Mouse (Mus musculus) naive thymus-derived CD4-positive, alpha-beta T cell, adult 2 months (primary cell): ENCODE measurements around the gene Zfp354a.
A peak's percentile ranks its signal among the peaks of the same experiment; 100 is the strongest.
"Not testable (repeated sequence)": the region's sequence is repeated elsewhere in the genome, so short reads cannot be mapped to it uniquely, and the experiment has no call there.

Source experiments
- DNase-seq: peaks from one replicate; pipeline ENCODE4 v3.0.0-alpha.2; 2011; ENCODE audit warnings: low read depth

The Zfp354a gene

DNA sequence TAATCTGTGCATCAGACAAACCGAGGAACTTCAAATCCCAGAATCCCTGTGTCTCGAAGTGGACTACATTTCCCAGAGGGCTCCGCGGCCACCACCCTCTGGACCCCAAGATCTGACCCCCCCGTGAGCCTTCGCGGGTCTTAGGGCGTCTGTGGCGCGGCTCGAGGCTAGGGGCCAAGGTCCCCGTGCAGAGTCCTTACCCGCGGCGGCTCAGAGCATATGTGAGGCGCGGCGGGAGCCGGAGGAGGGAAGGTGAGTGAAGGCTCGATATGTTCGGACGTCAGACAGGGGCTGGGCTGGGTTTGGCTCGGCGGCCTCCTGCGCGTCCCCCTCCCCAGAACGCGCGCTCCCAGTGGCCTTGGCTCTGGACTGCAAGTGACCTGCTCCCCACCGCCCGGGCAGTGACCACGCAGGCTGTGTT is at the start of gene Zfp354a:
Gene Zfp354a, plus strand, starts transcription at position 107 of the 421 bp plus-strand sequence.
- DNase-seq = no peak

GRCm38 (mm10) chr11:51011821-51012220 is 47.2 kb upstream of the Zfp354a start:
- no peak for DNase-seq

DNA sequence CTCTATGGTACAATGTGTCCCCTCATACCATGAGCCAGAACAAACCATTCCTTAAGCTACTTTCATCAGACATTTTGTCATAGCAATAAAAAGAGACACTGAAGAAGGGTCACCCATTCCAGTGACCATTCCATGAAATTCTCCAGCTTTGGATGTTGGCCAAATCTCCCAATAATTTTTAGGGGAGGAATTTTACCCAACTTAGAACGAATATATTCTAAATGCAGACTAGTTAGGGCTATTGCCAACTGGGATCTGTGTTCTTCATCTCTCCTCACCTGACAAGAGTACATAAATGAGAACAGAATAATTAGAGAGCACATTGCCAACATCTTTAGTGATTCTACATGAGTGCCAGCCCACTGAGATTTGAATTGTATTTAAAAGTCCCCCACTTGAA is 45.1 kb upstream of the Zfp354a start, which contains the start of gene Olfr54:
Gene Olfr54, plus strand, starts transcription at position 301 of the 400 bp plus-strand sequence.
- DNase-seq = no peak

DNA sequence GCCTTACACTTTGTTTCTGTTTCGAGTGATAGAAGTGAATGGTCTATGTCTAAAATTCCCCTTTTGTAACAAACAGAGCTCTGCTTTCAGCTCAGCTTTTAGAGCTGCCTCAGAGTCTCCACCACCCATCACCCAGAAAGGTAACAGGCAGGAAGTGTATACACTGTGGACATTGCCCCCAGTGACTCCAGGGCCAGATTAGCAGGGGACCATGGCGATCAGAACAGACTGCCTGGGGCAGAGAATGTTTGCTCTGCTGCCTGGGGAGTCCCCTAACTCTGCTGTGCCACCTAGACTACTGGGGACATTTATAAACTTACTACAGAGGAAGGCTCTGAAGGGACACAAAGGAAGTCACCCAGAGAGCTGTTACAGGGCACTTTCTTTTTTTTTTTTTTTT is 42.7 kb upstream of the Zfp354a start:
- no peak for DNase-seq

DNA sequence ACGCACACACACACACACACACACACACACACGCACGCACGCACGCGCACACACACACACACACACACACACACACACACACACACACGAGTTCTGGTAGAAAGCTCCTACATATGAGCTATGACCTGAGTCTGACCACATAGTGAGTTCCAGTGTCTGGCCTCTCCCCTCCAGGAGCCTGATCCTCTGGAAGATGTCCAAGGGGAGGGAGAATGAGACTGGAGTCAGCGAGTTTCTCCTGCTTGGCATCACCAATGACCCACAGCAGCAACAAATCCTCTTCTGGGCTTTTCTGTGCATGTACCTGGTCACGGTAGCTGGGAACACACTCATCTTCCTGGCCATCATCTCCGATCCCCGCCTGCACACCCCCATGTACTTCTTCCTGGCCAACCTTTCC is 32.2 kb upstream of the Zfp354a start:
- DNase-seq = not testable (repeated sequence)

DNA sequence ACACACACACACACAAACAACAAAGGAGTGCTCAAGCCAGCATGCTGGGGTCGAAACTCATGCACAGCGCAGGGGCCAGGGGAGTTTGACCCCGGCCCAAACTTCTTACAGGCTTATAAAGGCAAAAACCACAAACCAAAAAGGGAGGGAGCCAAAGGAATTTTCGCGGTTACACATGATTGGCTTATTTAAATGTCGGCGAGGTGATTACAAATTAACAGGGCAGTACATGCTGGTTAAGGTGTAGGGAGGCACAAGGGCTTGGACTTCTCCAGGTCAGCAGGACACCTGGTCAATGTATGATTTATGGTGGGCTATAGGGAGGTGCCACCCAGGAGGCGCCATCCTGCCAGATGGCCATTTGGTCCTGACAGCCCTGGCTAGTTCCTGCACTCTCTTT is 29.7 kb upstream of the Zfp354a start:
- DNase-seq = not testable (repeated sequence)

GRCm38 (mm10) chr11:51030225-51030624 is 28.8 kb upstream of the Zfp354a start:
- no peak for DNase-seq

DNA sequence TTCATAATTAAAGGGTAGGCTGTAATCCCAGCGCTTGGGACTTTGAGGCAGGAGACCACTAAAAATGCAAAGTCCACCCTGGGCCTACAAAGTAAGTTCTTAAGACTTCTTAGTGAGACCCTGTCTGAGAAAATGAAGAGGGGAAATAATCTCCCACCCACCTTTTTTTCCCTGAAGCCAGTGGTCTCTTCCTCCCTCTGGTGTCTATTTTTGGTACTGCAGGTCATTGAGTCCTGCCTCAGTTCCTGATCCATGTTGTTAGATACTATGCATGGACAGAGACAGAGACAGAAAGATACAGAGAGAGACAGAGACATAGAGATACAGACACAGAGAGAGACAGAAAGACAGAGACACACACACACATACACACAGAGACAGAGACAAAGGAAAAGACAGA is 26.2 kb upstream of the Zfp354a start:
- peak; percentile 48 for DNase-seq

- not testable (repeated sequence) for DNase-seq
These were observed 24.9 kb upstream of the Zfp354a start for GRCm38 (mm10) chr11:51034141-51034540.

- DNase-seq = no peak
These were observed 23.1 kb upstream of the Zfp354a start for GRCm38 (mm10) chr11:51035951-51036350.

DNA sequence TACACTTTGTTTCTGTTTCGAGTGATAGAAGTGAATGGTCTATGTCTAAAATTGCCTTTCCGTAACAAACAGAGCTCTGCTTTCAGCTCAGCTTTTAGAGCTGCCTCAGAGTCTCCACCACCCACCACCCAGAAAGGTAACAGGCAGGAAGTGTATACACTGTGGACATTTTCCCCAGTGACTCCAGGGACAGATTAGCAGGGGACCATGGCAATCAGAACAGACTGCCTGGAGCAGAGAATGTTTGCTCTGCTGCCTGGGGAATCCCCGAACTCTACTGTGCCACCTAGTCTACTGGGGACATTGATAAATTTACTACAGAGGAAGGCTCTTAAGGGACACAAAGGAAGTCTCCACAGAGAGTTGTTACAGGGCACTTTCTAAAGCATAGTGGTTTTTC is 14.3 kb upstream of the Zfp354a start:
- not testable (repeated sequence) for DNase-seq

DNA sequence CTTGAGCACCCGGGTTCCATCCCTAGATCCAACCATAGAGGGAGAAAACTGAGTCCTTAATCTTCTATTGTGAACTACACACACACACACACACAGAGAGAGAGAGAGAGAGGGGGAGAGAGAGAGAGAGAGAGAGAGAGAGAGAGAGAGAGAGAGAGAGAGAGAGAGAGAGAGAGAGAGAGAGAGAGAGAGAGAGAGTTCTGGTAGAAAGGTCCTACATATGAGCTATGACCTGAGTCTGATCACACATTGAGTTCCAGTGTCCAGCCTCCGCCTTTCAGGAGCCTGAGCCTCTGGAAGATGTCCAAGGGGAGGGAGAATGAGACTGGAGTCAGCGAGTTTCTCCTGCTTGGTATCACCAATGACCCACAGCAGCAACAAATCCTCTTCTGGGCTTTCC is 11.2 kb upstream of the Zfp354a start, which contains the start of gene Olfr1375:
Gene Olfr1375, plus strand, starts transcription at position 301 of the 400 bp plus-strand sequence.
- not testable (repeated sequence) for DNase-seq

DNA sequence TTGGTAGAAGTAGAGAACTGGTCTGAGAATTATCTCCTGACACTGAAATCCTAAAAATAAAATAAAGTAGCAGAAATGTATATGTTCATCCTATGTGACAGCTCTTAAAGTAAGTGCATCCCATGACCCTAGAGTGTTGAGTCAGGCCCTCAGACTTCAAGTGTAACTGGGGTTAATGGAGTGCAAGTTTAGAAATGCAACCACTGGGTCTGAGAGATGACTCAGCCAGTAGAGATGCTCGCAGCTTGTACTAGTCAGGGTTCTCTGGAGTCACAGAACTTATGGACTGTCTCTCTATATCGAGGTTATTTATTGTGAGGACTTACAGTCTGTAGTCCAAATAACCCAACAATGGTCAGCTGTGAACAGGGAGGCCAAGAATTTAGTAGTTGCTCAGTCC is 7.4 kb upstream of the Zfp354a start:
- DNase-seq = no peak

DNA sequence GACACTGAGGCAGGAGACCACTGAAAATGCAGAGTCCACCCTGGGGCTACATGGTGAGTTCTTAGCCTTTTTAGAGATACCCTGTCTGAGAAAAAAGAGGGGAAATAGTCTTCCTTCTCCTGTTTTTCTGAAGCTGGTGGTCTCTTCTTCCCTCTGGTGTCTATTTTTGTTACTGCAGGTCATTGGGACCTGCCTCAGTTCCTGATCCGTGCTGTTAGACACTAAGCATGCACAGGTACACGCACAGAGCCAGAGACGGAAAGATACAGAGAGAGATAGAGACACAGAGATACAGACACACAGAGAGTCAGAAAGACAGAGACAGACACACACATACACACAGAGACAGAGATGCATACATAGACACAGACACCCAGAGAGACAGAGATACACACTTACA is 5.8 kb upstream of the Zfp354a start:
- DNase-seq = no peak

GRCm38 (mm10) chr11:51059640-51060039 is 583 bp downstream of the Zfp354a start:
- no peak for DNase-seq

DNA sequence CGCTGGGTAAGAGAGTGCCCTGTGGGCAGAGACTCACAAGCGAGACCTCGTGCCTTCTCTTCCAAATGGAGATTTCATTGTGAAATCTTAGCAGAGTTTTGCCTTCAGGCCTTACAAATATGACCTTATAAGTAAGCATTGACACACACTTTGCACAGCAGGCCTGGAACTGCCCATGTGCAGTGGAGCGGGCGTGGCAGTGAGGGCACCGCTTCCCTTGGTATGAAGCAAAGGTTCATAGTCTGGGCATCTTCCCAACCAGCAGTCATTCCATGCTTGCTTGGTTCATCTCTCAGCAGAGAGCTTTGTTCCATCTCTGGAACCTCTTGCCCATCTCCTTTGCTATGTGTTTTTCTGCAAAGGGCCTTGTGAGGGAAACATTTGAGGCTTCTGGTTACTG is 1.9 kb downstream of the Zfp354a start:
- DNase-seq = no peak

DNA sequence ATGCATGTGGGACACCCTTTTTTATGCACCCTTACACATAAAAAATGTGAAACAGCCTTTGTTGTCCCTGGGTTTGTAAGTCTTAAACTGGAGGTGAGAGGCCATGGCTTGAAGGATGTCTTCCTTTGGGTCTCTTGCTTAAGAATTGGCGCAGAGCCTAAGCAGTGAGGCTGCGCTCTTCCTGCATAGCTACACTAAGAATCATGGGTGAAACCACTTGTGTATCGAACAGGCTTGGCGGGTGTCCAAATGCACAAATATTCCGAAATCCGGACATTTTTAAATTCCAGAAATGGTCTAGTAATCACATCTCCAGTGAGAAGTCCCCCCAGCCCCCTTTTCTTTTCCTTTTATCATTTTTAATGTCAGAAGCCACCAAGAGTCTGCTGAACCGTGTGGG is 4.2 kb downstream of the Zfp354a start:
- DNase-seq = no peak

- DNase-seq = no peak
These were observed 4.8 kb downstream of the Zfp354a start for GRCm38 (mm10) chr11:51063841-51064240.

DNA sequence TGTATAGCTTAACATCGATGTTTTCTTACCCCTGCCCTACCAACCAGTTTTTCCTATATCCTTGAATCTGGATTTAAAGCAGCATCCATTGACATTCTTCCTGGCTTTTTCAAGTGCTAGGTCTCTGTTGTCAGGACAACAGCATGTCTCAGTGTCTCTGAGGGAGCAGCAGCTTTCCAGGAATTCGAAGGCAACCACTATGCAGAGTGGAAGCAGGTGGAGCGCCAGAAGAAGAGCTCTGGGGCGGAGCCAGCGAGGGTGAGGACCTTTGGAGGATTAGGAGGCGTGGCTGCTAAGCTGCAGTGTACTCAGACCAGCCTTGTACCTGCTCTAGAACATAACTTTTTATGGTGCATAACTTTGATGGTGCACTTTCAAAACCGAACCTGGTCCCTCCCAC is 25.5 kb downstream of the Zfp354a start:
- DNase-seq = no peak

GRCm38 (mm10) chr11:51085269-51085668 is 26.2 kb downstream of the Zfp354a start:
- no peak for DNase-seq

DNA sequence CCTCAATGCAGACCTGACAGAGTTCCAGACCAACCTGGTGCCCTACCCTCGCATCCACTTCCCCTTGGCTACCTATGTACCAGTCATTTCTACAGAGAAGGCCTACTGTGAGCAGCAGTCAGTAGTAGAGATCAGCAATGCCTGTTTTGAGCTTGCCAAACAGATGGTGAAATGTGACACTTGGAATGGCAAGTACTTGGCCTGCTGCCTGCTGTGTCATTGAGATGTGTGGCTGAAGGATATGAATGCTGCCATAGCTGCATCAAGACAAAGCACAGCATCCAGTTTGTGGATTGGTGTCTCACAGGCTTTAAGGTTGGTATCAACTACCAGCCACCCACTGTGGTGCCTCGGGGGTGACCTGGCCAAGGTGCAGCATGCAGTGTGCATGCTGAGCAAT is 48.2 kb downstream of the Zfp354a start:
- DNase-seq = no peak

DNA sequence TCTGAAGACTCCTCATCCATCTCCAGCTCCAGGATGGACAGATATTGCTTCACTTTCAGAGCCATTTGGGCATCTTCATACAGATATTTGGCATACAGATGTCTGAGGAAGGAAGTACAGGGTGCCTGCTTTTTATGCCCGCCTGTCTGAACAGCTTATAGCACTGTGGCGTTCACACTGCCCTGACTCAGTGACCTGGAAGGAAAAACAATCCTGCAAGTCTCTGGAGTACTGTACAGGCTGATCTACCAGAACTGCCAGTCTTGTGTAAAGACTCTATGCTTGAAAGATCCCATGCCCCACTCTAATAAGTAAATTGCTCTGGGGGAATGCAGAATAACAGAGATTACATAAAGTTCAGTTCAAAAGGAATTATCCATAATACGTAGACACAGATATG is 51.6 kb downstream of the Zfp354a start:
- DNase-seq = no peak
